Mouse (Mus musculus) mouse trophoblast stem cell (cell line): Measurements from ENCODE around the gene Ngp.

Experiments
- in situ Hi-C, 2 experiments: fragments of 300-500 bp; cut with MseI, MboI; formaldehyde crosslinking; loops; 2 replicates in 1 of 2; 3 replicates in 1 of 2; pipeline ENCODE4 v1.15.1; 2025

Gene Ngp

GRCm38 (mm10) chr9:110433045-110433444, 13.5 kb downstream of the Ngp start:
- in situ Hi-C loops, result no loop called here

- in situ Hi-C loops, result no loop called here
These were observed 16.5 kb downstream of the Ngp start for GRCm38 (mm10) chr9:110436041-110436440.

GRCm38 (mm10) chr9:110440049-110440448, 20.5 kb downstream of the Ngp start:
- in situ Hi-C loops, result no loop called here

- in situ Hi-C loops, result no loop called here
These were observed 21.0 kb downstream of the Ngp start for GRCm38 (mm10) chr9:110440559-110440958.

DNA sequence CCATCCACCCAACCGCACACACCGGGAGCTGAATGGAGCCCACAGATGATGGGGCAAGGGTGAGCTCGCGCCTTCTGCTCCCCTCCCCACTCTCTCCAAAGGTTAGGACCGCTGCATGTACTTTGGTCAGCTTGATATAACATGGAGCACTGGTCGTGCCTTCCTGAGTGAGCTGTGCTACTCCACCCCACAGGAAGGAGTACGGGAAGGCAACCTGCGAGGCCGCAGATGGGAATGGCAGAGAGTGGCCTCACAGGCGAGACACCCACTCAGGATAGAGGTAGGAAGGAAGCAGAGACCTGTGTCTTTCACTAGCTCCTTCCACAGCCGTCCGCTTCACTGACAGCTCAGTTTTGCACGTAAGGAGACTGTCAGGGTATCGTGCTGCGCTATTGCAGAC, 28.8 kb downstream of the Ngp start:
- in situ Hi-C loops, result no loop called here

- in situ Hi-C loops, result no loop called here
These were observed 29.5 kb downstream of the Ngp start for GRCm38 (mm10) chr9:110448857-110449617.

GRCm38 (mm10) chr9:110452523-110452922, 33.0 kb downstream of the Ngp start:
- in situ Hi-C loops, result no loop called here

- in situ Hi-C loops, result no loop called here
These were observed 38.4 kb downstream of the Ngp start for GRCm38 (mm10) chr9:110457926-110458325.

- in situ Hi-C loops, result no loop called here
These were observed 39.7 kb downstream of the Ngp start for GRCm38 (mm10) chr9:110459145-110459727.

- in situ Hi-C loops, result no loop called here
These were observed 41.6 kb downstream of the Ngp start for GRCm38 (mm10) chr9:110460884-110461815.

GRCm38 (mm10) chr9:110462321-110462720, 42.8 kb downstream of the Ngp start:
- in situ Hi-C loops, result no loop called here

GRCm38 (mm10) chr9:110463983-110464591, 44.5 kb downstream of the Ngp start:
- in situ Hi-C loops, result no loop called here

GRCm38 (mm10) chr9:110465336-110465735, 45.8 kb downstream of the Ngp start:
- in situ Hi-C loops, result no loop called here

- in situ Hi-C loops, result no loop called here
These were observed 46.6 kb downstream of the Ngp start for GRCm38 (mm10) chr9:110466179-110466578.
